Mouse (Mus musculus) stomach, adult 2 months (tissue): Measurements from ENCODE around the gene Prrt1. TPM values are rescaled to one million over a fixed set of nuclear protein-coding genes. Genes with fewer than 3 reads are reported as not detected.

Experiments
- polyA plus RNA-seq: library from polyadenylated mRNA; depleted of rRNA; stranded (reverse); fragments of >200 nt; gene quantifications from 2 replicates; pipeline ENCODE4 v1.2.3, GENCODE M21; 2012; rRNA removed

Gene Prrt1
- 4.0 and 4.6 TPM in 2 replicates for polyA plus RNA-seq

DNA sequence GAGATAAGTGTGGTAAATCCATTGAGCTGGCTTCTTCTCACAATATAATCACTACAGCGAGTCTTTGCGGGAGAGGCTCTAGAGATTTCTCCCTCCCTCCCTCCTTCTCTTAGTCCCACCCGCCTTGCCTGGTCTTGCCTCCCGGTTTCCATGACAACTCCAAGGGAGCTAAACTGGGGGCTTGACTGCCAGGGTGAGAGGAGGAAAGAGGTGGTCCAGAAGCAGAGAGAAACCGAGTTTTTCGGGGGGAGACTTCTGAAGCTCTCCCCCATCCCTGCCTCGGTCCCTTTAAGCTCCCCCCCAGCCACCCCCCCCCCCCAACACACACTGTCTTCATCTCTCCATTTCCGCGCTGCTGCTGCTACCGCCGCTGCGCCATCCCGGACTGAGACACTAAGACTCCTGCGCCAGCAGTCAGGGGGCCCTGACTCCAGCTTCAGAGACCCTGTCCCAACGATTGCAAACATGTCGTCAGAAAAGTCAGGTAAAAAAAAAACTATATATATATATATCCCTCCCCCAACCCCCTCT is at the start of gene Prrt1:
Prrt1 (plus strand) TSS at position 313 of the 531 bp plus-strand sequence.

DNA sequence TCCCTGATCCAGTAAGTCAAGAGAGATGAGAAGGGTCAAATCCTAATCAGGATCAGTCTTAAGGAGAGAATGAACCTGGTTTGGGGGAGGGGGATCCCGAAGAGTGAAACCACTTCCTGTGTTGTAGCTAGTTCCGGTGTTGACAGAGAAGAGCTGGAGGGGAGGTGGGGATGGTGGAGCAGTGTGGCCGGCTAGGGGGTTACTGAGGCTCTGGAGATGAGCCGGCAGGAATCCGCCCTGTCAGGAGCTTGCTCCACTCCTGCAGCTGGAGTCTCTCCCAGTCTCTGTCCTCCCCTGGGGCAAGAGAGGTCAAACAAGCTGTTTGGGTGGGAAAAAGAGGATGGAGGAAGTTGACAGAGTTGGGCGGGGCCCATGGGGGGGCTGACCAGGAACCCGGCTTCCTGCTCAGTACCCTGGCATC is 39.6 kb upstream of the Prrt1 start, which contains the start of gene Gpsm3:
Gpsm3 (plus strand) TSS at position 126 of the 421 bp plus-strand sequence.

DNA sequence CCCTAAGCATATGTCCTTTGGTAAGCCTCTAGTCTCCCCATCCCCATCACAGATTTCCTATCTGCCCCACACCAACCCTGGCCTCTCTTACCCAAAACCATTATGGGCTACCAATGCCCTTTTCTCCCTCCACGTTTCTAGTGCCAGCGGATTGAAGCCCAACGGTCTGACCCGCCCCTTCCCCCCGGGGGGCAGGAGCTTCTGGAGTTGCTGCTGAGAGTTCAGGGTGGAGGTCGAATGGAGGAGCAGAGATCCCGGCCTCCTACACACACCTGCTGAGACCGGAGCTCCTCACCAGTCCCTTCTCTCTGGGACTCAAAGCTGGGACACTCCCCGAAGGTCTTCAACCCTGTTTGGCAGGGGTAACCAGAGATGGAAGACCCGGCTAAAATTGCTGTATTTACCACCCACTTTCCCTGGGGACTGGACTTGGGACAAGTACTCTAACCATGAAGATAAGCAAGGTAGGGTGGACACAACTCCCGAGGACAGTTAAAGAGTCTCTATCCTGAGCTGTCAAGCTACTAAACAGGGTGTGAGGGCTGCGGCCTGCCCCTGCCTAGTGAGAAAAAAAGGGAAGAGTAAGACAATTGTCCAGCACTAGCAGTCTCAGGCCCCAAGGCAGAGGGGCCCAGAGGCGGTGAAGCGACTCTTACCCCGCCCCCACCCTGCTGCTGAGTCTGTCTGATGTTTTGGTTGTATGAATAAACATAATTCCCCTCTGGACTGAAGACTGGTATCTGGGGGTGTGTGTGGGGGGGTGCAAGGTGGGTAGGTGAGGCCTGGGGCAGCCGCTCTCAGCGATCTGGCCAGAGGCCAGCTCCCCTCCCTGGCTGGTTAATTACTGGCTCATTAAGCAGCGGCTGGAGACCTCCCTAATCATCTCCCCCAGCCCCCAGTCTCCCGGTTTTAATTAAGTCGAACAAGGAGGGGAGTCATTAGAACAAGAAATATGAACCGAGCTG is 38.0 kb upstream of the Prrt1 start, which contains the start of gene Pbx2:
Pbx2 (plus strand) TSS at position 238 of the 965 bp plus-strand sequence.

DNA sequence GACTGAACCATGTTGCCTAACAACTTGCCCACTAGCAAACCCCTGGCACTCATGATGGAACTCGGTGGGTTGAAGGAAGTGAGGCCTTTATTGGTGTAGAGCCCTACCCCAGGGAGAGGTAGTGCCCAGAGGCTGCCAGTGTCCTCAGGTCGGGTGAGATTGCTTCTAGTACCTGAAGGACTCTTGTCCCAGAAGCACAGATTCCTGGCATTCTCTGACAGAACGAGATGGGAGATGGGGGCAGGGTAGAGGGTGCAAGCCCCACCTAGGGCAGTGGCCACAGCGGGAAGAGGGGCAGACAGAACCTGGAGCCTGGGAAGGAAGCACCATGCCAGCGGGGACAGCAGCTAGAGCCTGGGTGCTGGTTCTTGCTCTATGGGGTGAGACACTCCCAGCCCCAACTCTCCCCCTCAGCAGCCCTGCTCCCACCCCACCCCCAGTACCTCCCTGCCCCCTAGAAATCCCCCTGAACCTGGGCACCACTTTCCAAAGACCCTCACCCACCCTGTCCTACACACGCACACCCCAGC is 31.7 kb upstream of the Prrt1 start, which contains the start of gene Ager:
Ager (plus strand) TSS at position 297 of the 530 bp plus-strand sequence.

DNA sequence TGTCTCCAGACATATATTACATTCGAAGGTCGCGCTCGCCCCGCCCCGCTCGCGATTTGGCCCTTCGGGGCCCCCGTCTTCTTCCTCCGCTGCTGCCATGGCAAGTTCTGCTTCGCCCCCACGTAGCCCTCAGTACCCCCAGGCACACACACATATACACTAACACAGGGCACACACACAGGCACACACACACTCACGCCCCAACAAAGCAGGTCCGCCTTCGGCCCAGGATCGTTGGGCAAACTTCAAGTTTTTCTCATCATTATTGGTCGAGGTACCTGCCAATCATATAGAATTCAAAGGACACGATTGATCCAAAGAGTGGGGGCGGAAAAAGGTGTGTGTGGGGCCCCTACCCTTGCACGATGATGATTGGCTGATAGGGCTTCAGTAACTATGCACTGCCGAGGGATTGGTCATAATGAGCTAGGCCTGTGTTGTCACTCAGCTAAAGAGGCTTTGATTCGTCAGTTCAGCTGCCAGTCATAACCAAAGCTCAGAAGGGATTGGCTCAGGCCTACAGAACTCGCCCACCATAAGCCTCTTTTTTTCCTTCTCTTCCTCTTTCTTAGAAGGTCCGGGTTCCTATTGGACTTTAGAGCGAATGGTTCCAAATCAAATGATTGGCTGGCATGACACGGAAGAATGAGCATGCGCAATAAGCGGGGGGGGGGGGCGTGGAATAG is 25.8 kb upstream of the Prrt1 start, which contains the start of gene Rnf5:
Rnf5 (minus strand) TSS at position 316 of the 686 bp plus-strand sequence.

DNA sequence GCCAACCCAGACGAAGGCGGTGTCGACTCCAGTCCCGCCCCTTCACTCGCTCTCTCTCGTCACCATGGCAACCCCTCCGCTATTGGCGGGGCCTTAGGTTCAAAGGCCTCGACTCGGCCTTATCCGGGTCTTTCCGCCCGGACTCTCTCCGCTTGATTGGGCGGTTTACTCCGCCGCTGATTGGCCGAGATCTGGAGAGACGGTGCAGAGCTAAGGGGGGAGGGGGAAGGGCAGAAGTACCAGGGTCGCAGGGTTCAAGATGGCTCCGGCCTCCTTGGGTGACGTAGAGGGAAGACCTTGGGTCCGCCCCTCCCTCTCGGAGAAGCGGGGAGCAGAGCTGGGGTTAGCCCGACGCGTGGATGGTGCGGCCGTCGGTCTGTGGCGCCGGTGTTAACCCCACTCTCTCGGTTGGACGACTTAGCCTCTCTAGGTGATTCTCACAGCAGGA is 25.2 kb upstream of the Prrt1 start, which contains the start of gene Agpat1:
Agpat1 (plus strand) TSS at position 202 of the 448 bp plus-strand sequence.

DNA sequence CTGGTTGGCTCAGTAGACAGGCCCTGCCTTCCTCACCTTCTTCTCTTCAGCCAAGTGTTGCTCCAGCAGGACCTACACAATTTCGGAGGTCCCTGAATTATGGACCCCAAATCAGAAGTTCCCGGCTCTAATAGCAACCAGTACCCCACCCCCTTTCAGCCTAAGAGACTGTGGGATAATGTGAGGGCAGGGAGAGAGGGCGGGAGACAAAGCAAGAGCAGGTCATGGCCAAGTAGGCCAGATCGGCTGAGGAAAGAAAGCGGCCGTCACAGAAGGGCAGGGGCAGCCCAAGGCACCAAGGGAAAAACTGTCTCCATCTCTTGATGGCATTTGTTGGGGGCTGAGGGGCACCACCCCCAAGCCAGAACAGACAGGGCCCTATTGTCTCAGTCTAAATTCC is 13.5 kb upstream of the Prrt1 start, which contains the start of gene Egfl8:
Egfl8 (minus strand) TSS at position 101 of the 400 bp plus-strand sequence.

DNA sequence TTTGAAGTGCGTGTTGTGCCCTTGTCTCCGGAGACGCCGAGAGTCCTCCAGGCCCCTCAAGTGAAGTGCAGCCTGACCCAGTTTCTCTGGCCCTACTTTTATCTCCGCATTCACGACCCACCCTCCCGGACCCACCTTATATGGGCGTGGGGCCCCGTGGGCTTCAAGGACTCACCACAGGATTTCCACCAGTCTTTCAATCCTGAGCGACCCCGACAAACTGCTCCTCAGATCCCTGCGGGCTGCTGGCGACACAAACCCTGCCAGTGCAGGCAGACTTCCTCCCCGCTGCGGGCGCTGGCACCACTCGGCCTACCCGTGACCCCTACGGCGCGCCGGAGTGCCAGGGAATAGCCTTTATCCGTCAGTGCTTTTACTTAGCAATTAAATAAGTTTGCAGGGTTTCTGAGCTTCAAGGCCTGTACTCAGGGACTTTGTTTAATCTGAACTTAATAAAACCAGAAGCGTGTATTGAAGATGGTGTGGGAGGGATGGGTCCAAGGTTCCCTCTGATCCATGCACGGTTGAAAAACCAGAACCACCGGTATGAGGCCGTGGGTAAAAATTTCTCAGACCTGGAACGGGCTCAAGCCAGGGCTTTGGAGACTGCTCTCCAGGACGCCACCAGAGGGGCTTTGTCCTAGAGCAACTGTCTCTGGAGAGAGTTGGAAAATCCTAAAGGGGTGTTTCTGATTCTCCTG is 1.2 kb upstream of the Prrt1 start, which contains the start of gene Ppt2:
Ppt2 (minus strand) TSS at position 568 of the 701 bp plus-strand sequence.

DNA sequence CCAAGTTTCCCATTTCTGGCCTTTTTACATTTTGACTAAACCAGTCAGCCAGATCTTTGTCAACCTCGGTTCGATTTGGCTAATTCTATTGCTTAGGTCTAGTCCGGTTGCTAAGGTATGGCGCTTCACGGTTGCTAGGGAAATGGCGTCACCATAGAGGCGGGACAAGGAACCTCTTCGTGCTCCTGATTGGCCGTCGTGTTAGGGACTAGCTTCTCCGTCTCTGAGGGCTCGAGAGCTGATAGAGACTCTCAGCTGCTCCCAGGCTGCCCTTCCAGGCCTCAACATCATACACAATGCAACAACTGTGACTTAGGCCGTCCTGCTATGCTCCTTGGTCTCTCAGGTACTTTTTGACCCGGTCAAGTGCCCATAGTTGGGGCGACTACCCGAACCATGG is 15.3 kb downstream of the Prrt1 start, which contains the start of gene Fkbpl:
Fkbpl (plus strand) TSS at position 157 of the 400 bp plus-strand sequence.

DNA sequence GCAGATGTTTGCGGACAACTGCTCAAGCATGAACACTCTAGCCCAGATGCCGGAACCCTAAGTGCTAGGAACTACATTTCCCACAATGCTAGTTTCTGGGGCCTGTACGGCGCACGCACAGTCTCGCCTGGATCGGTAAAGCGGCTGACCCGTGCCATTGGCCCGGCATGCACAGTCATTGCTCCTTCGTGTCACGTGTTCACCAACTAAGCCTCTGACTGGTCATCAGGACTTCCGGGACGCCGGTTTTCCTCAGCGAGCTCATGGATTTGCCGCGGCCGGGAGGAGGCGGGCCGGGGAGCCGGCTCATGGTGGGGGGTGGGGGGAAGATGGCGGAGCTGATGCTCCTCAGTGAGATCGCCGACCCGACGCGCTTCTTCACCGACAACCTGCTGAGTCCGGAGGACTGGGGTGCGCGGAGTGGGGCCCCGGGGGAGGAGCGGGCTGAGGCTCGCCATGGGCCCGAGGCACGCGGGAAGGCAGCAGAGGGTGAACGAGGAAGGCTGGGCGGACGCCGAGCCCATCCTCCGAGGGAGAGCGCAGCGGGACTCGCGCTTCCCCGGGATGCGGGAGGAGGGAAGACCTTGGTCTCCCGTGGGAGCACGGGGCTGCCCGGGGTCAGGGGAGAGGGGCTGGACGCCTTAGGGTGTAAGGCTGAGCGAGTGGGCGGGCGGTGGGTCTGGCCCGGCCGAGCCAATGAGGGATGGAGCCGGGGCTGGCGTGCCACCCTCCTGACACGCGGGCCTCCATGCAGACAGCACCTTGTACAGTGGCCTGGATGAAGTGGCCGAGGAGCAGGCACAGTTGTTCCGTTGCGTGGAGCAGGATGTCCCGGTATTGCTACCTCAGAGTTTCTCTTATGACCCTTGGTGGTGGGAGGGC is 17.8 kb downstream of the Prrt1 start, which contains the start of gene Atf6b:
Atf6b (plus strand) TSS at position 241 of the 882 bp plus-strand sequence.

DNA sequence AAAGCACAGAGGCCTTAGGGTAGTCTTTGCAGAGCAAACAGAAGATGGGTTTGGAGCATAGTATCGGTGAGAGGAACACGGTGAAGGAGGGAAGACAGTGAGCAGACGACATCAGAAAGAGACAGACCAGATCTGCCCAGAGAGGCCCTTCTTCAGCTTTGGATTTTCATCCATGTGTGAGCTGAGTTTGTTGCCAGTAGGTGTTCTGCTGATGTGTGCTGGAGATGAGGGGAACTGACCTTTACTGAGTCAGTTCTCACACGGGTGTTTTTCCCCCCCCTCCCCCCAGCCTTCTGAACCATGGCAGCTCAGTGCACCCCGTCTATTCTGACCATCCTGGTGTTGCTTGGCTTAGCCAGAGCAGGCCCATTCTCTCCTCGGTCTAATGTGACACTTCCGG is 40.9 kb downstream of the Prrt1 start, which contains the start of gene Tnxb:
Tnxb (plus strand) TSS at position 301 of the 400 bp plus-strand sequence.

Other genes with a start within 250 kb of the Prrt1 start
- gene BC051142, start 230.7 kb upstream of the Prrt1 start, polyA plus RNA-seq: 0.17 TPM in 1 of 2 replicates, not detected in the other
- gene Btnl4, start 152.2 kb upstream of the Prrt1 start, polyA plus RNA-seq: 1.1 and 1.3 TPM in 2 replicates
- 0.04 TPM in 1 of 2 replicates, not detected in the other for gene Btnl6, start 112.2 kb upstream of the Prrt1 start, polyA plus RNA-seq
- gene Notch4, start 65.3 kb upstream of the Prrt1 start, polyA plus RNA-seq: 13.3 and 22.9 TPM in 2 replicates
- 3.2 and 4.9 TPM in 2 replicates for gene Gpsm3, start 39.7 kb upstream of the Prrt1 start, polyA plus RNA-seq
- 16.0 and 17.3 TPM in 2 replicates for gene Pbx2, start 38.3 kb upstream of the Prrt1 start, polyA plus RNA-seq
- gene Ager, start 31.7 kb upstream of the Prrt1 start, polyA plus RNA-seq: 0.43 and 0.59 TPM in 2 replicates
- gene Rnf5, start 25.8 kb upstream of the Prrt1 start, polyA plus RNA-seq: 56.7 and 59.0 TPM in 2 replicates
- 136 and 169 TPM in 2 replicates for gene Agpat1, start 25.3 kb upstream of the Prrt1 start, polyA plus RNA-seq
- 0.74 and 1.6 TPM in 2 replicates for gene Egfl8, start 13.6 kb upstream of the Prrt1 start, polyA plus RNA-seq
- 20.9 and 22.1 TPM in 2 replicates for gene Ppt2, start 1.0 kb upstream of the Prrt1 start, polyA plus RNA-seq
- 1.4 and 2.8 TPM in 2 replicates for gene Fkbpl, start 15.2 kb downstream of the Prrt1 start, polyA plus RNA-seq
- gene Atf6b, start 17.6 kb downstream of the Prrt1 start, polyA plus RNA-seq: 40.9 and 47.9 TPM in 2 replicates
- 14.8 and 21.3 TPM in 2 replicates for gene Tnxb, start 41.0 kb downstream of the Prrt1 start, polyA plus RNA-seq
- 9.3 and 13.4 TPM in 2 replicates for gene C4b, start 114.3 kb downstream of the Prrt1 start, polyA plus RNA-seq
- 1.1 and 3.1 TPM in 2 replicates for gene Cyp21a1, start 175.0 kb downstream of the Prrt1 start, polyA plus RNA-seq
- gene Stk19, start 207.4 kb downstream of the Prrt1 start, polyA plus RNA-seq: 31.6 and 34.6 TPM in 2 replicates
- 34.4 and 36.4 TPM in 2 replicates for gene Dxo, start 207.5 kb downstream of the Prrt1 start, polyA plus RNA-seq
- 44.5 and 47.7 TPM in 2 replicates for gene Skiv2l, start 220.7 kb downstream of the Prrt1 start, polyA plus RNA-seq
- 11.5 and 13.1 TPM in 2 replicates for gene Nelfe, start 220.9 kb downstream of the Prrt1 start, polyA plus RNA-seq
- 1.7 and 2.0 TPM in 2 replicates for gene Cfb, start 233.0 kb downstream of the Prrt1 start, polyA plus RNA-seq
- 3.6 and 3.9 TPM in 2 replicates for gene Zbtb12, start 249.9 kb downstream of the Prrt1 start, polyA plus RNA-seq